Mouse (Mus musculus) Muller cell, postnatal 12 days (primary cell): Measurements from ENCODE around the gene Rmnd5a.
"Not testable (repeated sequence)": the region's sequence is repeated elsewhere in the genome, so short reads cannot be mapped to it uniquely, and the experiment has no call there.

ENCODE experiments used
- DNase-seq: peaks from one replicate; pipeline ENCODE4 v3.0.0-alpha.2; 2015; ENCODE audit errors: inconsistent ontology term

Rmnd5a gene

GRCm38 (mm10) chr6:71440492-71441250 is at the start of gene Rmnd5a:
Gene Rmnd5a, minus strand, starts transcription at chr6:71440637.
- DNase-seq: peak; percentile 100

GRCm38 (mm10) chr6:71487966-71488365 is 47.5 kb upstream of the Rmnd5a start:
- DNase-seq: no peak

- DNase-seq: no peak
These were observed 46.4 kb upstream of the Rmnd5a start for GRCm38 (mm10) chr6:71486867-71487266.

GRCm38 (mm10) chr6:71486226-71486625 is 45.8 kb upstream of the Rmnd5a start:
- no peak for DNase-seq

- DNase-seq: no peak
These were observed 44.8 kb upstream of the Rmnd5a start for GRCm38 (mm10) chr6:71485246-71485645.

GRCm38 (mm10) chr6:71481136-71481535 is 40.7 kb upstream of the Rmnd5a start:
- peak; percentile 68 for DNase-seq

GRCm38 (mm10) chr6:71480136-71480535 is 39.7 kb upstream of the Rmnd5a start:
- DNase-seq: no peak

- DNase-seq: not testable (repeated sequence)
These were observed 39.2 kb upstream of the Rmnd5a start for GRCm38 (mm10) chr6:71479588-71479987.

- DNase-seq: not testable (repeated sequence)
These were observed 38.6 kb upstream of the Rmnd5a start for GRCm38 (mm10) chr6:71478816-71479568.

- DNase-seq: no peak
These were observed 36.3 kb upstream of the Rmnd5a start for GRCm38 (mm10) chr6:71476783-71477182.

GRCm38 (mm10) chr6:71475604-71476003 is 35.2 kb upstream of the Rmnd5a start:
- DNase-seq: no peak

- no peak for DNase-seq
These were observed 32.3 kb upstream of the Rmnd5a start for GRCm38 (mm10) chr6:71472786-71473185.

- no peak for DNase-seq
These were observed 31.5 kb upstream of the Rmnd5a start for GRCm38 (mm10) chr6:71471830-71472520.

GRCm38 (mm10) chr6:71469291-71469690 is 28.9 kb upstream of the Rmnd5a start:
- no peak for DNase-seq

- DNase-seq: peak; percentile 38
These were observed 27.3 kb upstream of the Rmnd5a start for GRCm38 (mm10) chr6:71467766-71468165.

GRCm38 (mm10) chr6:71465146-71465545 is 24.7 kb upstream of the Rmnd5a start:
- DNase-seq: no peak

- peak; percentile 74 for DNase-seq
These were observed 17.6 kb upstream of the Rmnd5a start for GRCm38 (mm10) chr6:71457956-71458608.

GRCm38 (mm10) chr6:71453983-71454739 is 13.7 kb upstream of the Rmnd5a start:
- DNase-seq: not testable (repeated sequence)

GRCm38 (mm10) chr6:71452792-71453191 is 12.4 kb upstream of the Rmnd5a start:
- DNase-seq: no peak

- DNase-seq: no peak
These were observed 5.1 kb upstream of the Rmnd5a start for GRCm38 (mm10) chr6:71445560-71445959.

- no peak for DNase-seq
These were observed 4.3 kb upstream of the Rmnd5a start for GRCm38 (mm10) chr6:71444756-71445155.
